Mouse (Mus musculus) gastrocnemius, adult 2 months (tissue): ENCODE results near the gene Schip1. TPM values are rescaled to one million over a fixed set of nuclear protein-coding genes. Genes with fewer than 3 reads are reported as not detected.

ENCODE experiments used
- DNase-seq: peaks from one replicate; pipeline ENCODE4 v3.0.0; 2022
- H3K27ac ChIP-seq: fragments of 200-600 bp; 2 replicates; pipeline ENCODE4 v1.8.1; 2022; ENCODE audit warnings: mild to moderate bottlenecking
- H3K4me3 ChIP-seq: fragments of 200-600 bp; 2 replicates; pipeline ENCODE4 v1.8.1; 2022; ENCODE audit warnings: mild to moderate bottlenecking, moderate library complexity
- CTCF ChIP-seq: fragments of 200-600 bp; IDR thresholded peaks from 2 replicates; pipeline ENCODE4 v1.8.1; 2022; ENCODE audit warnings: antibody characterized with exemption, mild to moderate bottlenecking, moderate library complexity
- intact Hi-C: fragments of 180-260 bp; cut with DNase I; formaldehyde crosslinking; loops from one replicate; pipeline ENCODE4 v1.15.1; 2025
- total RNA-seq, 2 experiments: library from RNA; stranded (reverse); gene quantifications; 2 replicates each; pipeline ENCODE4 v1.2.3; 2021

Schip1 gene
- total RNA-seq, 2 experiments from 2014 or later: 124 to 144 TPM

GRCm38 (mm10) chr3:68246154-68246553 is 181.6 kb downstream of the Schip1 start:
- intact Hi-C loops: no loop called here
- Histone ChIP-seq H3K27ac (no peak overlapping the region), H3K4me3 (no peak overlapping the region)
- no peak for DNase-seq
- no peak for TF ChIP-seq CTCF

- intact Hi-C loops: no loop called here
- no peak for DNase-seq
- no peak overlapping the region for H3K27ac ChIP-seq
- TF ChIP-seq CTCF: no peak
- no peak overlapping the region for H3K4me3 ChIP-seq
Observed at GRCm38 (mm10) chr3:68250589-68250988, 186.0 kb downstream of the Schip1 start.

GRCm38 (mm10) chr3:68252335-68252734 is 187.7 kb downstream of the Schip1 start:
- DNase-seq: no peak
- no peak for TF ChIP-seq CTCF

GRCm38 (mm10) chr3:68262304-68262703 is 197.7 kb downstream of the Schip1 start:
- DNase-seq: no peak
- Histone ChIP-seq H3K4me3 (no peak overlapping the region), H3K27ac (no peak overlapping the region)
- no peak for TF ChIP-seq CTCF
- intact Hi-C loops: no loop called here

More at GRCm38 (mm10) chr3:68252335-68252734, 187.7 kb downstream of the Schip1 start:
- no peak overlapping the region for H3K27ac ChIP-seq
- intact Hi-C loops: no loop called here
- no peak overlapping the region for H3K4me3 ChIP-seq

- H3K27ac ChIP-seq: no peak overlapping the region
- intact Hi-C loops: no loop called here
- no peak for TF ChIP-seq CTCF
- DNase-seq: no peak
- H3K4me3 ChIP-seq: no peak overlapping the region
Observed at GRCm38 (mm10) chr3:68267905-68268304, 203.3 kb downstream of the Schip1 start.

GRCm38 (mm10) chr3:68269251-68269650 is 204.6 kb downstream of the Schip1 start:
- no peak for DNase-seq
- intact Hi-C loops: no loop called here
- no peak for TF ChIP-seq CTCF

GRCm38 (mm10) chr3:68270246-68270645 is 205.6 kb downstream of the Schip1 start:
- no peak for DNase-seq
- H3K4me3 ChIP-seq: no peak overlapping the region
- intact Hi-C loops: no loop called here
- H3K27ac ChIP-seq: no peak overlapping the region
- TF ChIP-seq CTCF: no peak

More at GRCm38 (mm10) chr3:68269251-68269650, 204.6 kb downstream of the Schip1 start:
- no peak overlapping the region for H3K4me3 ChIP-seq
- H3K27ac ChIP-seq: no peak overlapping the region

GRCm38 (mm10) chr3:68271457-68271856 is 206.9 kb downstream of the Schip1 start:
- intact Hi-C loops: no loop called here
- Histone ChIP-seq H3K4me3 (no peak overlapping the region), H3K27ac (no peak overlapping the region)
- DNase-seq: no peak
- TF ChIP-seq CTCF: no peak

- H3K27ac ChIP-seq: no peak overlapping the region
- TF ChIP-seq CTCF: no peak
- H3K4me3 ChIP-seq: no peak overlapping the region
- no peak for DNase-seq
- intact Hi-C loops: no loop called here
Observed at GRCm38 (mm10) chr3:68271881-68272280, 207.3 kb downstream of the Schip1 start.

GRCm38 (mm10) chr3:68282844-68283594 is 218.4 kb downstream of the Schip1 start:
- TF ChIP-seq CTCF: no peak
- no peak for DNase-seq
- intact Hi-C loops: no loop called here
- Histone ChIP-seq H3K4me3 (no peak overlapping the region), H3K27ac (no peak overlapping the region)

GRCm38 (mm10) chr3:68283595-68283991 is 219.0 kb downstream of the Schip1 start:
- no peak for DNase-seq
- TF ChIP-seq CTCF: no peak
- Histone ChIP-seq H3K4me3 (no peak overlapping the region), H3K27ac (no peak overlapping the region)
- intact Hi-C loops: no loop called here

GRCm38 (mm10) chr3:68284500-68284899 is 219.9 kb downstream of the Schip1 start:
- TF ChIP-seq CTCF: no peak
- intact Hi-C loops: no loop called here
- no peak for DNase-seq

GRCm38 (mm10) chr3:68296752-68297151 is 232.2 kb downstream of the Schip1 start:
- H3K4me3 ChIP-seq: no peak overlapping the region
- no peak overlapping the region for H3K27ac ChIP-seq
- intact Hi-C loops: no loop called here
- TF ChIP-seq CTCF: no peak
- DNase-seq: no peak

More at GRCm38 (mm10) chr3:68284500-68284899, 219.9 kb downstream of the Schip1 start:
- Histone ChIP-seq H3K27ac (no peak overlapping the region), H3K4me3 (no peak overlapping the region)

GRCm38 (mm10) chr3:68305647-68306046 is 241.0 kb downstream of the Schip1 start:
- Histone ChIP-seq H3K4me3 (no peak overlapping the region), H3K27ac (no peak overlapping the region)
- intact Hi-C loops: no loop called here
- DNase-seq: no peak
- no peak for TF ChIP-seq CTCF
